Mouse (Mus musculus) splenic B cell, adult 2 months (primary cell): ENCODE measurements at regions not wholly inside any gene's neighbourhood (a gene's known extent, or its start where the extent isn't known, plus 50 kb on each side); places are given as distances from the start of the nearest gene placed in this dataset.

Experiments
- DNase-seq: peaks from one replicate; pipeline ENCODE4 v3.0.0-alpha.2; 2011; ENCODE audit warnings: low read depth, low spot score
- H3K27me3 ChIP-seq: 2 replicates; pipeline ENCODE4 v1.6.1; 2012; ENCODE audit warnings: mild to moderate bottlenecking, low read length, moderate library complexity, mixed read lengths; ENCODE audit not compliant: control insufficient read depth, poor library complexity, insufficient read depth, severe bottlenecking
- H3K36me3 ChIP-seq: 2 replicates; pipeline ENCODE4 v1.6.1; 2012; ENCODE audit warnings: mild to moderate bottlenecking, low read length, moderate library complexity, mixed read lengths; ENCODE audit not compliant: control insufficient read depth, poor library complexity, insufficient read depth, severe bottlenecking

- Histone ChIP-seq H3K36me3 (no peaks in the 10 kb centered on the region), H3K27me3 (no peaks in the 10 kb centered on the region)
- no peak for DNase-seq
Observed at GRCm38 (mm10) chr4:55134339-55134738, 189.5 kb downstream of the Zfp462 start.

DNA sequence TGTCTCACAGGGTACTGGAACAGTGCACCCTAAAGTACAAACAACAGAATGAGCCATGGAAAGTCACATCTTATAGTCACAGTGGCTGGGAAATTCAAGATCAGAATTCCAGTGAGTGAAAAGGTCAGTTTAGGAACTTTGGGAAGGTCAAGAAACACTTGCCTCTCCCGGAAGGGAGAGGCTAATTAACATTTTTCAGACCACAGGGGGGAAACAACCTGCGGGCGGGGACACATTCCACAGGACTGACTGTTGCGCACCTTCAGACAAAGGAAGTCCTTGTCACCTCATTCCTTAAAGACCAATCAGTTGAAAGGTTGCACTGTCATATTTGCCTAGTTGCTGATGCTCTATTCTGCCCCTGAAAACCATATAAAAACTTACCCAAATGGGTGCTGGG is 189.9 kb downstream of the Zfp462 start:
- Histone ChIP-seq H3K27me3 (no peaks in the 10 kb centered on the region), H3K36me3 (no peaks in the 10 kb centered on the region)
- DNase-seq: no peak

GRCm38 (mm10) chr4:55136283-55136682 is 191.4 kb downstream of the Zfp462 start:
- Histone ChIP-seq H3K27me3 (no peaks in the 10 kb centered on the region), H3K36me3 (no peaks in the 10 kb centered on the region)
- no peak for DNase-seq

DNA sequence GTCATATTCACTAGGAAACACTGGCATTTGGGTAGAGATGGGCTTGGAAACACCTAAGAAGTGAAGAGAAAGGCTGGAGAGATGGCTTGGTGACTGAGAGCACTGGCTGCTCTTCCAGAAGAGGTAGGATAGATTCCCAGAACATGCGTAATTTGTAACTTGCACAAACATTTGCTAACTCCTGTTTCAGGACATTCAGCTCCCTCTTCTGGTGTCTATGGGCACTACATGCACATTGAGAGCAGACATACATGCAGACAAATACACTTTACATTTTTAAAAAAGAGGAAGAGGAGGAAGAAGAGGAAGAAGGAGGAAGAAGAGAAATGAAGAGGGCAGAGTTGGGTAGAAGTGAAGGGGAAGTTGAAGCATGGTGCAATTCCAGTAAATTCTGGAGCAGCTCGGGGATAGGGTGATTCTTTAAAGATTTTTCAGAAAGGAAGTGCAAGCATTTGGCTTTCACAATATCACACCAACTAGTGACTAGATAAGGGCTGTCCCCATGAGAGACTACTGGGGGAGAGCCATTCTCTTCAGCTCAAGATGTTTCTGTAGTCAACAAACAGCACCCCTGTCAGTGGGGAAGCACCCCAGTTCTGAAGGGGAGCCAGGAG is 193.0 kb downstream of the Zfp462 start:
- Histone ChIP-seq H3K36me3 (no peaks in the 10 kb centered on the region), H3K27me3 (no peaks in the 10 kb centered on the region)
- no peak for DNase-seq

GRCm38 (mm10) chr4:55141317-55141716 is 196.5 kb downstream of the Zfp462 start:
- no peak for DNase-seq
- no peaks in the 10 kb centered on the region for H3K36me3 ChIP-seq
- no peaks in the 10 kb centered on the region for H3K27me3 ChIP-seq

GRCm38 (mm10) chr4:55141923-55142732 is 197.3 kb downstream of the Zfp462 start:
- no peak for DNase-seq
- Histone ChIP-seq H3K27me3 (no peaks in the 10 kb centered on the region), H3K36me3 (no peaks in the 10 kb centered on the region)

DNA sequence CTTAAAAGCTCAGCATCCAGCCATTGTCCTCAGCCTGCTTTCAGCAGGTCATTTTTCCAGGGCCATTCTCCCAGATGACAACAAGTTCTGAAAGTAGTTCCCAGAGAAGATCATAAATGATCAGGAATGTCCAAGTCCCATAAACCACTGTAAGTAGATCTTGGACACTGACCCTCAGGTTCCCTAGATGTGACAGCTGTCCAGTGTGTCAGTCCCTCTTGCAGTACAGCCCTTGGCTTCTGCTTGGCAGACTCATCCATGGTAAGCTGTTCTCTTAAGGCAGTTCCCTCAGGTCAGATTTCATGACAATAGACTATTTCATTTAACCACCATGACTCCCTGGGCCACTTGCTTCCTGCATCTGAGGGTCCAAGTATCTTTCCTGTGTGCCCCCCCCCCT is 198.6 kb downstream of the Zfp462 start:
- Histone ChIP-seq H3K36me3 (no peaks in the 10 kb centered on the region), H3K27me3 (no peaks in the 10 kb centered on the region)
- DNase-seq: no peak

DNA sequence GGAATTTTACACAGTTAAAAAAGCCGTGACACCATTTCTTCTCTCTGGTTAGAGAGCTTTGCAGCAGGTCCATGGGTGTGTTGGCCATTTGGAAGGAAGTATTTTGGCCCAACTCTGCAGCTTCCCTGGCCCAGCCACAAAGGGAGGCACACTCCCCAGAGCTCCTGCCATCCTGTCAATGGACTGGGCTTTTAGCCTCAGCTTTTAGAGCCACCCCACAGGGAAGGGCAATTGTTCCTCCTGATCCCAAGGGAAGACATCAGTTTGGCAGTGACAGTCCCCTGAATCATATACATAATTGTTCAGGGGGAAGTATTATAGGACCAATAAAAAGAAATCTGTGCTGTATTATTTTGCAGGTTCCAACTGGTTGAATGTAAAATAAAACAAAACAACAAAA is 200.1 kb downstream of the Zfp462 start:
- no peaks in the 10 kb centered on the region for H3K36me3 ChIP-seq
- no peak for DNase-seq
- H3K27me3 ChIP-seq: no peaks in the 10 kb centered on the region

GRCm38 (mm10) chr4:55145968-55146367 is 201.1 kb downstream of the Zfp462 start:
- no peaks in the 10 kb centered on the region for H3K36me3 ChIP-seq
- H3K27me3 ChIP-seq: no peaks in the 10 kb centered on the region
- DNase-seq: no peak

- Histone ChIP-seq H3K27me3 (no peaks in the 10 kb centered on the region), H3K36me3 (no peaks in the 10 kb centered on the region)
- no peak for DNase-seq
Observed at GRCm38 (mm10) chr4:55148380-55148779, 201.5 kb upstream of the Rad23b start.

- H3K27me3 ChIP-seq: no peaks in the 10 kb centered on the region
- no peak for DNase-seq
- H3K36me3 ChIP-seq: no peaks in the 10 kb centered on the region
Observed at GRCm38 (mm10) chr4:55154556-55154955, 195.3 kb upstream of the Rad23b start.

GRCm38 (mm10) chr4:55158166-55158739 is 191.6 kb upstream of the Rad23b start:
- no peaks in the 10 kb centered on the region for H3K27me3 ChIP-seq
- DNase-seq: no peak
- no peaks in the 10 kb centered on the region for H3K36me3 ChIP-seq

DNA sequence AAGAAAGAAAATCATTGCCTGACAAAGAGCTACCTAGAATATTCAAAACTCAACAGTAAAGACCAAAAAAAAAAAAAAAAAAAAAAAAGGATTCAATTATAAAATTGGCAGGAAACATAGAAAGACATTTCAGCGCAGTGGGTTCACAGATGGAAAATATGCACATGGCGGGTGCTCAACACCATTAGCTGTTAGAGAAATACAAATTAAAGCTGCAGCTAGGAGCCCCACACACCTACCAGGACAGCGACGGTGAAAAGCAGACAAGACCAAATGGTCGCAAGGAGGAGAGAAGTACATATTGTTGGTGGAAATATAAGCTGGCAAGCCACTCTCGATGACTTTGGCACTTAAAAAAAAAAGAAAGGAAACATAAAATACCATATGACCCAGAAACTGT is 183.6 kb upstream of the Rad23b start:
- no peak for DNase-seq
- no peaks in the 10 kb centered on the region for H3K27me3 ChIP-seq
- H3K36me3 ChIP-seq: no peaks in the 10 kb centered on the region

- H3K27me3 ChIP-seq: no peaks in the 10 kb centered on the region
Observed at GRCm38 (mm10) chr4:55169063-55169462, 180.8 kb upstream of the Rad23b start.

GRCm38 (mm10) chr4:55172334-55172891 is 177.4 kb upstream of the Rad23b start:
- no peaks in the 10 kb centered on the region for H3K27me3 ChIP-seq
- H3K36me3 ChIP-seq: no peaks in the 10 kb centered on the region
- no peak for DNase-seq

More at GRCm38 (mm10) chr4:55169063-55169462, 180.8 kb upstream of the Rad23b start:
- H3K36me3 ChIP-seq: no peaks in the 10 kb centered on the region
- no peak for DNase-seq
